Mouse (Mus musculus): Measurements from ENCODE around the gene Tmem69. TPM values are rescaled to one million over a fixed set of nuclear protein-coding genes. Genes with fewer than 3 reads are reported as not detected.

The Tmem69 gene
- total RNA-seq (2014; rRNA removed; ENCODE audit: low replicate concordance) = 17.9 and 19.6 TPM in 2 replicates
- polyA plus RNA-seq (2015; fragmentation: Nextera tagmentation; extraction: Ambion mirVana) = 27.6 and 28.2 TPM in 2 replicates

- no peak for ATAC-seq (ENCODE audit: insufficient read depth, low read depth)
- Histone ChIP-seq H3K27ac (ENCODE audit: low read depth) (peak within 1 kb of the TSS; percentile 99), H3K4me2 (ENCODE audit: low read depth, low read length) (peak within 1 kb of the TSS; percentile 81), H3K36me3 (replicated peaks; ENCODE audit: control insufficient read depth, insufficient read depth, low read length) (peaks cover 20% of the 10 kb centered on the region), H3K9me3 (replicated peaks; ENCODE audit: control insufficient read depth, low read length) (no peaks in the 10 kb centered on the region), H3K27me3 (ENCODE audit: control insufficient read depth, insufficient read depth, low read length) (no peaks in the 10 kb centered on the region), H3K4me3 (ENCODE audit: low read depth, low read length) (peak within 1 kb of the TSS; percentile 99), H3K4me1 (ENCODE audit: control insufficient read depth, insufficient read depth) (peaks cover 15% of the 10 kb centered on the region), H3K9ac (replicated peaks; ENCODE audit: low read depth, low read length) (peak within 1 kb of the TSS; percentile 91)
- DNase-seq (ENCODE audit: low spot score) = peak; percentile 73
- WGBS = 4% methylated on average over 23 of the region's 23 CpGs
- no peak for TF ChIP-seq EP300 (IDR thresholded peaks at IDR 0.05; ENCODE audit: low read depth)
- TF ChIP-seq CTCF (IDR thresholded peaks at IDR 0.05; ENCODE audit: low read depth) = no peak
Observed at GRCm38 (mm10) chr4:116555413-116556300, at the start of gene Tmem69. Gene Tmem69 (minus strand): TSS chr4:116555936.

DNA sequence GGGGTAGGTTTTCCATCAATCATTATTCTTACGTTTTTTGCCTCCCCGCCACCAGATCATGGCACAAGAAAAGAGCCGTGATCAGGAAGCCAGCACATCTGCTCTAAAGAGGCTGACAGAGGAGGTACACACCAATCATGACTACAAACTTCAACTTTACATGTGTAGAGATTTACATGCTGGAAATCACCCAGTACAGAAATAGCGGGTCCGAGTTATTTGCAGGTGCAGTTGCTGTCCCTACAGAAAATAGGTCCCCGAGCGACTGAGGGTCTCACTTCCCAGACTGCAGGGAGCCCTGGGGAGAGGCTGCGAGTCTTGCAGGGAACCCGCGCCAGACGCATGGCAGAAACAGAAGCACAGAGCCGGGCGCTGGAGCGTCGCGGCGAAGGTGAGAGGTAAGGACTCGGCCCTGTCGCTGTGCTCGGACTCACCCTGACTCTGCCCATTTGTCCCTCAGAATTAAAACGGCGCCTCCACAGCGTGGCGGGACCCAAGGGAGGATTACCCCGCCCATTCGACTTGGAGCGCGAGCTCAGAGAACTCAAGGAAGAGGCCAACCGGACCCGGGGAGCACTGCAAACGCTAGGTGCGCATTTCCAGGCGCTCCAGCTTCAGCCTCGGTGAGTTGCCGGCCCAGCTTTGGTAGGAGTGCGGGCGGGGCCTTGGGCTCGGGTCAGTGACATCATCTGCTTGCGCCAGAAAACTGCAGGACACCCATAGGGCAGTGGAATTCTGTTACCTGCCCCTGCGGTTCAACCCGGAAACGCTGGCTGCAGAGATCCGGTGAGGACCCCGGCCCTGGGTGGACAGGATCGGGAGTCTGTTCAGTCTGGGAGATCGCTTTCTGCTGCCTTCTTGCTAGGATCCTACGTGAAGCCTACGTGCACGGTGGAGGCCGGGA, 41.5 kb upstream of the Tmem69 start:
- H3K4me2 ChIP-seq (ENCODE audit: low read depth, low read length) = peak overlapping the region; percentile 95
- TF ChIP-seq CTCF (IDR thresholded peaks at IDR 0.05; ENCODE audit: low read depth) = 0 out of 2 replicates have a peak, but pooled peaks have one; percentile 2
- TF ChIP-seq EP300 (IDR thresholded peaks at IDR 0.05; ENCODE audit: low read depth) = no peak
- peaks cover 44% of the 10 kb centered on the region for H3K36me3 ChIP-seq (replicated peaks; ENCODE audit: control insufficient read depth, insufficient read depth, low read length)
- no peaks in the 10 kb centered on the region for H3K27me3 ChIP-seq (ENCODE audit: control insufficient read depth, insufficient read depth, low read length)
- ATAC-seq (ENCODE audit: insufficient read depth, low read depth) = peak; percentile 97
- H3K27ac ChIP-seq (ENCODE audit: low read depth) = peak overlapping the region; percentile 83
- DNase-seq (ENCODE audit: low spot score) = peak; percentile 93
- 1% methylated on average over 50 of the region's 50 CpGs for WGBS
- no peaks in the 10 kb centered on the region for H3K9me3 ChIP-seq (replicated peaks; ENCODE audit: control insufficient read depth, low read length)
- peak overlapping the region; percentile 79 for H3K9ac ChIP-seq (replicated peaks; ENCODE audit: low read depth, low read length)
- peaks cover 13% of the 10 kb centered on the region for H3K4me1 ChIP-seq (ENCODE audit: control insufficient read depth, insufficient read depth)
- H3K4me3 ChIP-seq (ENCODE audit: low read depth, low read length) = peak overlapping the region; percentile 68

GRCm38 (mm10) chr4:116596379-116596778, 40.6 kb upstream of the Tmem69 start, which contains the start of gene Ccdc17:
Gene Ccdc17 (plus strand): TSS chr4:116596654.
- WGBS = 27% methylated on average over 5 of the region's 5 CpGs
- DNase-seq (ENCODE audit: low spot score) = no peak

DNA sequence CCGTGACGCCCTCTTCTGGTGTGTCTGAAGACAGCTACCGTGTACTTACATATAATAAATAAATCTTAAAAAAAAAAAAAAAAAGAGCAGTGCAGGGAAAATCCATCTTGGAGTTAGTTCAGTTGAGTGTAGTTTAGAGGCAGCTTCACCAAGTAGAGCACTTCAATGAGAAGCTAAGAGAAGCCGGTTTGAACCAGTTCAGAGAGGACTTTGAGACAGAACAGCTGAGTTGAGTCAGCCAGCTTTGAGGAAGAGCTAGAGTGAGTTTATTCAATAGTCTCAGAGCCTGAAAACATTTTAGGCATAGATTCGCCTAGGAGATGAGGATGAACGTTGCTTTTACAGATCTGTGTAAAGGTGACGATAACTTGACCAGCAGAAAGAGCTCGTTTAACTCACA, 40.1 kb upstream of the Tmem69 start:
- ATAC-seq (ENCODE audit: insufficient read depth, low read depth) = no peak
- Histone ChIP-seq H3K4me2 (ENCODE audit: low read depth, low read length) (no peak overlapping the region), H3K27ac (ENCODE audit: low read depth) (no peak overlapping the region), H3K9me3 (replicated peaks; ENCODE audit: control insufficient read depth, low read length) (no peaks in the 10 kb centered on the region), H3K9ac (replicated peaks; ENCODE audit: low read depth, low read length) (no peak overlapping the region), H3K27me3 (ENCODE audit: control insufficient read depth, insufficient read depth, low read length) (no peaks in the 10 kb centered on the region), H3K36me3 (replicated peaks; ENCODE audit: control insufficient read depth, insufficient read depth, low read length) (peaks cover 45% of the 10 kb centered on the region), H3K4me3 (ENCODE audit: low read depth, low read length) (no peak overlapping the region), H3K4me1 (ENCODE audit: control insufficient read depth, insufficient read depth) (peaks cover 13% of the 10 kb centered on the region)
- WGBS = 78% methylated on average over 8 of the region's 8 CpGs
- no peak for DNase-seq (ENCODE audit: low spot score)
- no peak for TF ChIP-seq CTCF (IDR thresholded peaks at IDR 0.05; ENCODE audit: low read depth)

More at GRCm38 (mm10) chr4:116596379-116596778, 40.6 kb upstream of the Tmem69 start, which contains the start of gene Ccdc17:
- Histone ChIP-seq H3K4me2 (ENCODE audit: low read depth, low read length) (peak within 1 kb of the TSS; percentile 95), H3K27ac (ENCODE audit: low read depth) (peak within 1 kb of the TSS; percentile 83), H3K27me3 (ENCODE audit: control insufficient read depth, insufficient read depth, low read length) (no peaks in the 10 kb centered on the region), H3K9me3 (replicated peaks; ENCODE audit: control insufficient read depth, low read length) (no peaks in the 10 kb centered on the region), H3K36me3 (replicated peaks; ENCODE audit: control insufficient read depth, insufficient read depth, low read length) (peaks cover 44% of the 10 kb centered on the region), H3K9ac (replicated peaks; ENCODE audit: low read depth, low read length) (peak within 1 kb of the TSS; percentile 79), H3K4me3 (ENCODE audit: low read depth, low read length) (peak within 1 kb of the TSS; percentile 68), H3K4me1 (ENCODE audit: control insufficient read depth, insufficient read depth) (peaks cover 13% of the 10 kb centered on the region)
- TF ChIP-seq EP300 (IDR thresholded peaks at IDR 0.05; ENCODE audit: low read depth) = no peak
- no peak for TF ChIP-seq CTCF (IDR thresholded peaks at IDR 0.05; ENCODE audit: low read depth)
- no peak for ATAC-seq (ENCODE audit: insufficient read depth, low read depth)
